Mouse (Mus musculus) olfactory bulb, adult 2 months (tissue): Measurements from ENCODE around the gene Zfp119b. TPM values are rescaled to one million over a fixed set of nuclear protein-coding genes. Genes with fewer than 3 reads are reported as not detected.

Experiments
- H3K27ac ChIP-seq: fragments of 200-500 bp; 2 replicates; pipeline ENCODE4 v1.5.1; 2012; ENCODE audit warnings: low read depth, low read length; ENCODE audit not compliant: insufficient read depth
- H3K4me1 ChIP-seq: fragments of 200-500 bp; 2 replicates; pipeline ENCODE4 v1.6.1; 2012; ENCODE audit warnings: low read length; ENCODE audit not compliant: control insufficient read depth, insufficient read depth
- H3K4me3 ChIP-seq: fragments of 200-500 bp; 2 replicates; pipeline ENCODE4 v1.5.1; 2012; ENCODE audit warnings: mild to moderate bottlenecking, low read depth, low read length, moderate library complexity; ENCODE audit not compliant: insufficient read depth
- CTCF ChIP-seq: fragments of 200-500 bp; IDR thresholded peaks from 2 replicates; pipeline ENCODE4 v1.5.1; 2012; ENCODE audit warnings: low read depth, mild to moderate bottlenecking, low read length, moderate library complexity; ENCODE audit not compliant: insufficient read depth
- POLR2A ChIP-seq: fragments of 200-500 bp; IDR thresholded peaks from 2 replicates; pipeline ENCODE4 v1.6.1; 2012; ENCODE audit warnings: mild to moderate bottlenecking, low read depth, low read length, moderate library complexity; ENCODE audit not compliant: insufficient read depth
- WGBS: fragments of 180-500 bp; shearing (Covaris S2); methylation state at CpG from one replicate; pipeline ENCODE4 v1.1.7; 2018; 5-methylcytosine and 5-hydroxymethylcytosine counted together
- polyA plus RNA-seq: library from polyadenylated mRNA; stranded (reverse); fragments of >200 nt; gene quantifications from 2 replicates; pipeline ENCODE4 v1.2.4, GENCODE M21; 2012; ENCODE audit warnings: low replicate concordance; ENCODE audit not compliant: missing spikeins, insufficient read depth, insufficient read length

Gene Zfp119b
- polyA plus RNA-seq, result not detected in 2 replicates

GRCm38 (mm10) chr17:55949400-55949799 is at the start of gene Zfp119b:
Gene Zfp119b, minus strand, starts transcription at chr17:55949500.
- Histone ChIP-seq H3K4me3 (no peak within 1 kb of the TSS), H3K4me1 (no peaks in the 10 kb centered on the region), H3K27ac (no peak within 1 kb of the TSS)
- 89% methylated on average over 2 of the region's 2 CpGs for WGBS
- TF ChIP-seq POLR2A (no peak), CTCF (no peak)

DNA sequence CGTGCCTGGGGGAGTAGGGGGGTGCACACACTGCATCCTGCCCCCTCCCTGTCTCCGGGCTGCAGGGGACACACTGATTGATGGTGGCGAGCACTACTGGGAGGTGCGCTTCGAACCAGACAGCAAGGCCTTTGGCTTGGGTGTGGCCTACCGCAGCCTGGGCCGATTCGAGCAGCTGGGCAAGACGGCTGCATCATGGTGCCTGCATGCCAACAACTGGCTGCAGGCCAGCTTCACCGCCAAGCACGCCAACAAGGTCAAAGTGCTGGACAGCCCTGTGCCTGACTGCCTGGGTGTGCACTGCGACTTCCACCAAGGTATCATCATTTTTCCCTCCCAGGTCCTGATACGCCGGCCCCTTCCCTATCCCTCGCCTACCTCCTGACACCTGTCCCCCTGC is 46.7 kb upstream of the Zfp119b start:
- H3K4me1 ChIP-seq, result peaks cover 10% of the 10 kb centered on the region
- no peak for TF ChIP-seq POLR2A
- TF ChIP-seq CTCF, result no peak
- no peak overlapping the region for H3K27ac ChIP-seq
- 83% methylated on average over 15 of the region's 15 CpGs for WGBS
- no peak overlapping the region for H3K4me3 ChIP-seq

GRCm38 (mm10) chr17:55990278-55990898 is 41.1 kb upstream of the Zfp119b start:
- whole genome bisulfite sequencing, result 88% methylated on average over 8 of the region's 8 CpGs

DNA sequence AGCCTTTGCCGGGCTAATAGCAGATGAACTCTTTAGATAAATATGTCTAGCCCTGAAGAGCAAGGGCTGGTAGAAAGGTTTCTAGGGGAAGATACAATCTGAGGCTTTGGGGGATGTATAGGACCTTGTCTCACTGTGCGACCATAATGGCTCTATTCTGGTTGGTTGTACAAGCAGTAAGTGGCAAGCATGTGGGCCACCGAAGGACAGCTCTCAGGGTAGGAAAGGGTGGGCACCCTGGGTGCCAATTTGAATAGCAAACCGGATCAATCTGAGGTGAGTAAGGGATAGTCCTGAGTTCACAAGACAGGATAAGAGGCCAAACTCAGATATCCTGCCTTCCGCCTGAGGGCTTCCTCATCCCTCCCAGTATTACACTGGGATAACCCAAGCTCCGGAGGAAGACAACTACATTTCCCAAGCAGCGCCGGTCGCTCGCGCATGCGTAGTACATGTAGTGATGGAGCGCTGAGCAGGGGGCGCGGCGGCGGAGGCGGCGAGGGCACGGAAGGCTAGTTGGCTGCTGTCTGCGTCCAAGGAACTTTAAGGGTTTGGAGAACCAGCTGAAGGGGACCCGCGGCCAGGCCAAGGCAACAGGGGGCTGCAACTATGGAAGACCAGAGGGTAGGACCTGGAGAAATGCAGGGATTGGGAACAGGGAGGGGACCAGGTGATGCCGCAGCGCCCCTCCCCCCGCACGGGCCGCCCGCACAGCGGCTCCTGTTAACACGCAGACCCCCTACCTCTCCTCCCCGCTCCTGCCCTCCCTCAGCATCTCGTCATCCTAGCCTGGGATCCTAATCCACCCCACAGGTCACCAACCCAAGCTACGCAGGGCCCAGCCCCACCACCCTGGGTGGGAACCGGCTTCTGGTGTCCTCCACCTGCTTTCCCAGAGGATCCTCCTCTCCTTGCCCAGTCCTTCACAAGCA is 37.0 kb upstream of the Zfp119b start, which contains the start of gene Fsd1:
TSS of gene Fsd1 (plus strand) at position 480 of the 932 bp plus-strand sequence.
- Histone ChIP-seq H3K4me3 (peak within 1 kb of the TSS; percentile 69), H3K4me1 (peaks cover 10% of the 10 kb centered on the region; the same call in 1 of the 2 replicates), H3K27ac (no peak within 1 kb of the TSS)
- TF ChIP-seq POLR2A (peak; percentile 22; the same call in 1 of the 2 replicates), CTCF (no peak)
- 8% methylated on average over 35 of the region's 35 CpGs for WGBS

More at GRCm38 (mm10) chr17:55990278-55990898, 41.1 kb upstream of the Zfp119b start:
- TF ChIP-seq POLR2A (no peak), CTCF (no peak)
- Histone ChIP-seq H3K4me3 (no peak overlapping the region), H3K27ac (no peak overlapping the region), H3K4me1 (peaks cover 20% of the 10 kb centered on the region)

- Histone ChIP-seq H3K4me3 (no peak overlapping the region), H3K27ac (no peak overlapping the region), H3K4me1 (peaks cover 2% of the 10 kb centered on the region; the same call in 1 of the 2 replicates)
- 79% methylated on average over 3 of the region's 3 CpGs for WGBS
- no peak for TF ChIP-seq POLR2A
- TF ChIP-seq CTCF, result no peak
Measured at GRCm38 (mm10) chr17:55977301-55977700, 28.0 kb upstream of the Zfp119b start.

GRCm38 (mm10) chr17:55976255-55976862 is 27.1 kb upstream of the Zfp119b start:
- WGBS, result 20% methylated on average over 13 of the region's 13 CpGs
- peaks cover 3% of the 10 kb centered on the region; the same call in 1 of the 2 replicates for H3K4me1 ChIP-seq
- H3K4me3 ChIP-seq, result no peak overlapping the region
- TF ChIP-seq CTCF (peak; percentile 49), POLR2A (no peak)
- no peak overlapping the region for H3K27ac ChIP-seq

- no peak for TF ChIP-seq POLR2A
- Histone ChIP-seq H3K4me1 (peaks cover 20% of the 10 kb centered on the region), H3K27ac (no peak overlapping the region), H3K4me3 (no peak overlapping the region)
- WGBS, result 51% methylated on average over 22 of the region's 22 CpGs
Measured at GRCm38 (mm10) chr17:55971453-55971852, 22.2 kb upstream of the Zfp119b start.

DNA sequence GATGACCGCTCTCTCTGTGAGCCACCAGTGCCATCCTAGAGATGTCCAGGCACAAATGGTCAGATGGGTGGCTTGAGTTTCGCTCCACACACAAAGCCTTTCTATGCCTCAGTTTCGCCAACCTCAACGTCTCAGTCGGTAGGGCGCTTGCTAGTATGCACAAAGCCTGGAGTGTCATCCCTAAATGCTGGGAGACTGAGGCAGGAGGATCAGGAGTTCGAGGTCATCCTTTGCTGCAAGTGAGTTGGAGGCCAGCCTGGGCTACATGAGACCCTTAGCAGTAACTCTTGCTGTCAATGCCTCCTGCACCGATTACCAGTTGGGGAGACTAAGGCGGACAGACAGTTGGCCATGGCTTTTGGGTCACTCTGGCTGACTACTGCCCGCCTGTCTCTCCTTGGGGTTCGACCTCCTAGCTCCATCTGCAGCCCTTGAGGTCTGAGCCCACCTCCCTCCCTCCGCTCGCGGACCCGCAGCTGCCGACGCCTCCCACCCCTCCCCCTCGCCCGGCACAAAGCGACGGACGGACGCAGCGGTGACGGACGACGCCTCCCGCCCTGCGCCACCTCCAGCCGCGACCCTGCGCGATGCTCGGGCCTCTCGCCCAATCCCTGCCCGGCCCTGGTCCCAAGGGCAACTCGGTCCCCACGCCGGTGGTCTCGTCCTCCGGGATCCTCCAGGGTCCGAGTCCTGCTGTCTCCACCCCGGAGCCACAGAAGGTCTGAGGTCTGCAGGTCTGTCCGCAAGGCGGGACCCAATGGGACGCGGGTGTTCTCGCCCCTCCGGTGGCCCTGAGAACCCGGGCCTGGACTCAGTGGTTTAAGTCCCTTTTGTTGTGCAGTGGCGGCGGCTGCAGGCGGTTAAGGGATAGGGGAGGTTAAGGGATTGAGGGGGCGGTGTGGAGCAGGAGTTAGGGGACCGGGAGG is 20.9 kb upstream of the Zfp119b start, which contains the start of gene Shd:
TSS of gene Shd (plus strand) at position 502 of the 926 bp plus-strand sequence.
- peak within 1 kb of the TSS; percentile 51 for H3K4me3 ChIP-seq
- peaks cover 18% of the 10 kb centered on the region for H3K4me1 ChIP-seq

More for the DNA sequence above, 20.9 kb upstream of the Zfp119b start, which contains the start of gene Shd:
- no peak within 1 kb of the TSS for H3K27ac ChIP-seq
- WGBS, result 9% methylated on average over 54 of the region's 55 CpGs
- TF ChIP-seq CTCF (no peak), POLR2A (no peak)
